Mouse (Mus musculus) MN1 (cell line): ENCODE results near the gene Tmem108.

Experiments used
- DNase-seq: peaks from one replicate; pipeline ENCODE4 v3.0.0-alpha.2; 2016; ENCODE audit warnings: low spot score

Gene Tmem108

GRCm38 (mm10) chr9:103495391-103495790, 266.2 kb downstream of the Tmem108 start:
- peak; percentile 18 for DNase-seq

- peak; percentile 91 for DNase-seq
Measured at GRCm38 (mm10) chr9:103494346-103495020, 267.2 kb downstream of the Tmem108 start.

- DNase-seq, result no peak
Measured at GRCm38 (mm10) chr9:103491985-103492384, 269.7 kb downstream of the Tmem108 start.

GRCm38 (mm10) chr9:103490439-103490838, 271.2 kb downstream of the Tmem108 start:
- DNase-seq, result peak; percentile 66

GRCm38 (mm10) chr9:103489883-103490282, 271.8 kb downstream of the Tmem108 start:
- no peak for DNase-seq

- DNase-seq, result peak; percentile 17
Measured at GRCm38 (mm10) chr9:103489096-103489495, 272.5 kb downstream of the Tmem108 start.

- no peak for DNase-seq
Measured at GRCm38 (mm10) chr9:103486262-103486661, 275.4 kb downstream of the Tmem108 start.

- no peak for DNase-seq
Measured at GRCm38 (mm10) chr9:103485606-103486005, 276.0 kb downstream of the Tmem108 start.

- peak; percentile 76 for DNase-seq
Measured at GRCm38 (mm10) chr9:103480603-103481220, 280.9 kb downstream of the Tmem108 start.

GRCm38 (mm10) chr9:103480044-103480576, 281.5 kb downstream of the Tmem108 start, which contains the start of gene Bfsp2:
Gene Bfsp2 (minus strand): TSS chr9:103480420.
- DNase-seq, result no peak

- DNase-seq, result no peak
Measured at GRCm38 (mm10) chr9:103475414-103475813, 286.2 kb downstream of the Tmem108 start.

GRCm38 (mm10) chr9:103473915-103474688, 287.5 kb downstream of the Tmem108 start:
- DNase-seq, result peak; percentile 36

GRCm38 (mm10) chr9:103471784-103472183, 289.9 kb downstream of the Tmem108 start:
- no peak for DNase-seq

GRCm38 (mm10) chr9:103469516-103469915, 292.1 kb downstream of the Tmem108 start:
- no peak for DNase-seq

GRCm38 (mm10) chr9:103468911-103469310, 292.7 kb downstream of the Tmem108 start:
- no peak for DNase-seq

- peak; percentile 48 for DNase-seq
Measured at GRCm38 (mm10) chr9:103465711-103466220, 295.9 kb downstream of the Tmem108 start.

GRCm38 (mm10) chr9:103465293-103465692, 296.3 kb downstream of the Tmem108 start:
- DNase-seq, result no peak

- DNase-seq, result no peak
Measured at GRCm38 (mm10) chr9:103463833-103464232, 297.8 kb downstream of the Tmem108 start.

GRCm38 (mm10) chr9:103459839-103460238, 301.8 kb downstream of the Tmem108 start:
- no peak for DNase-seq

GRCm38 (mm10) chr9:103459307-103459706, 302.3 kb downstream of the Tmem108 start:
- DNase-seq, result no peak

GRCm38 (mm10) chr9:103449651-103450050, 312.0 kb downstream of the Tmem108 start:
- DNase-seq, result no peak

GRCm38 (mm10) chr9:103449092-103449491, 312.5 kb downstream of the Tmem108 start:
- DNase-seq, result no peak
